Mouse (Mus musculus) E14TG2a.4 (cell line): Measurements from ENCODE around the gene Gm45213.

Source experiments
- CTCF ChIP-seq: conservative IDR thresholded peaks from 2 replicates; pipeline ENCODE4 v1.5.1; 2014; ENCODE audit warnings: low read length
- NANOG ChIP-seq: IDR thresholded peaks from 2 replicates; pipeline ENCODE4 v1.6.1; 2014; ENCODE audit warnings: borderline replicate concordance, low read length, mixed read lengths
- POU5F1 ChIP-seq: IDR thresholded peaks from 2 replicates; pipeline ENCODE4 v1.6.1; 2014; ENCODE audit warnings: low read length, borderline replicate concordance

- TF ChIP-seq CTCF (no peak), POU5F1 (no peak), NANOG (no peak)
These were observed 35.1 kb upstream of the Gm45213 start for GRCm38 (mm10) chr7:66008161-66008891.
